Mouse (Mus musculus) ES-E14 (cell line): ENCODE data around the gene Palm.

Source experiments
- CHD2 ChIP-seq: IDR thresholded peaks from 2 replicates; pipeline ENCODE4 v1.6.1; 2014; ENCODE audit warnings: mild to moderate bottlenecking, low read depth, low read length, inconsistent platforms
- HCFC1 ChIP-seq: IDR thresholded peaks from 2 replicates; pipeline ENCODE4 v1.6.1; 2012; ENCODE audit warnings: low read length, inconsistent platforms, borderline replicate concordance; ENCODE audit not compliant: insufficient read depth
- MAFK ChIP-seq: IDR thresholded peaks from 2 replicates; pipeline ENCODE4 v1.6.1; 2014; ENCODE audit warnings: mild to moderate bottlenecking, low read depth, low read length, inconsistent platforms; ENCODE audit not compliant: insufficient read depth
- ZC3H11A ChIP-seq: IDR thresholded peaks from 2 replicates; pipeline ENCODE4 v1.6.1; 2012; ENCODE audit warnings: low read depth, mild to moderate bottlenecking, inconsistent platforms, low read length, borderline replicate concordance
- ZNF384 ChIP-seq: IDR thresholded peaks from 2 replicates; pipeline ENCODE4 v1.6.1; 2012; ENCODE audit warnings: low read depth, low read length, inconsistent platforms

DNA sequence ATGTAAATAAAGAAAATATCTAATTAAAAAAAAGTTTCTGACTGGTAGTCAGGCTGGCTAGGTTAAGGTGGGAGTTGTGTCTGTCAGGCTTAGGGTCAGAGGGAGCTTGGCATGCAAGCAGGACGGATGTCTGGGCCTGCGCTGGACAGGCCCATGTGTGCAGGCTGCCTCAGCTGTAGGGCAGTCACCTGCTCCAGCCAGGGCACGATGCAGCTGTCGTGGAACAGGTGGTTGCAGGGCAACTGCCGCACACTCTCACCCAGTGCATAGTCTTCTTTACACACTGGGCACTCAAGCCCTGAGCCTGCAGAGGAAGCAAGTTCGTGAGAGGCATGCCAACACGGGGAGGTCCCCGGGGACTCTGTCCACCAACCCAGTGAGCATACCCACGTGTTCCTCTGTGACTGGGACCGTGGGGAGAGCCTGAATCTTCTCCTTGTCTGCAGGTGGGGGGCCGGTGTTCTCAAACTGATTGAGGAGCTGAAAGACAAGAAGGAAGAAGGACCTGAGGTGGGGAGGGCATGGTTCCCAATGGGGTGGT, 32.7 kb upstream of the Palm start:
- no peak for TF ChIP-seq ZC3H11A
- TF ChIP-seq CHD2 = no peak
- no peak for TF ChIP-seq ZNF384
- no peak for TF ChIP-seq HCFC1
- no peak for TF ChIP-seq MAFK
